7 mouse cellular contexts compared by ENCODE assay signal in genomic region chr7:141902269-141902729, GRCm38 (mm10). TPM values are rescaled to one million over a fixed set of nuclear protein-coding genes. Genes with fewer than 3 reads are reported as not detected.
DNase-seq lines count a peak whose midpoint lies in the region; ATAC-seq lines count a peak whose summit lies in the region.

No protein-coding gene starts in this region.

- H3K36me3 ChIP-seq in intestine, embryonic 15.5 days: no peaks in the 10 kb centered on the region
- no peaks in the 10 kb centered on the region for H3K36me3 ChIP-seq in midbrain, embryonic 10.5 days

- DNase-seq in adrenal gland, adult 2 months: peak; percentile 100
- peak; percentile 100 for DNase-seq in embryo, embryonic 11.5 days (ENCODE audit: low read depth, low spot score)
- peak; percentile 99 to 100 for DNase-seq in gastrocnemius, postnatal 36 days
- peak; percentile 98 to 99 for DNase-seq in left cerebral cortex, postnatal 25 days (ENCODE audit: low spot score in 2 of 2)
- peak; percentile 100 for DNase-seq in midbrain, embryonic 10.5 days (ENCODE audit: low spot score)
- peak; percentile 100 for DNase-seq in right cerebral cortex, postnatal 4 days

- H3K4me3 ChIP-seq in intestine, embryonic 15.5 days (replicated peaks): peak overlapping the region; percentile 80
- peak overlapping the region; percentile 84 for H3K4me3 ChIP-seq in midbrain, embryonic 10.5 days

- H3K9ac ChIP-seq in intestine, embryonic 15.5 days: peak overlapping the region; percentile 86

- peaks cover 15% of the 10 kb centered on the region for H3K4me1 ChIP-seq in intestine, embryonic 15.5 days (replicated peaks)
- peaks cover 30% of the 10 kb centered on the region for H3K4me1 ChIP-seq in midbrain, embryonic 10.5 days

- no peaks in the 10 kb centered on the region for H3K27me3 ChIP-seq in intestine, embryonic 15.5 days (replicated peaks)
- peaks cover 27% of the 10 kb centered on the region for H3K27me3 ChIP-seq in midbrain, embryonic 10.5 days (ENCODE audit: low read depth, poor library complexity, severe bottlenecking)

- WGBS in intestine, embryonic 15.5 days: under 1% methylated on average over 44 of the region's 44 CpGs
- 0% methylated on average over 44 of the region's 44 CpGs for WGBS in midbrain, embryonic 10.5 days

- intact Hi-C loops in gastrocnemius, postnatal 36 days (cut with DNase I): no loop called here
- intact Hi-C loops in left cerebral cortex, postnatal 25 days (cut with DNase I): loop anchor here (1.0 to 2.0 kb wide), 3 partner anchors 26 to 97 kb away; partner anchors contain the start of gene Brsk2

- H3K27ac ChIP-seq in intestine, embryonic 15.5 days: peak overlapping the region; percentile 56
- H3K27ac ChIP-seq in midbrain, embryonic 10.5 days (replicated peaks): peak overlapping the region; percentile 94

- H3K4me2 ChIP-seq in intestine, embryonic 15.5 days (replicated peaks): peak overlapping the region; percentile 78

- H3K9me3 ChIP-seq in intestine, embryonic 15.5 days: no peaks in the 10 kb centered on the region
- no peaks in the 10 kb centered on the region for H3K9me3 ChIP-seq in midbrain, embryonic 10.5 days (replicated peaks)

- ATAC-seq in intestine, embryonic 15.5 days: peak; percentile 98

RNA-seq across cellular contexts. Expression of gene Tollip, which starts 16.0 kb away (rescaled TPM):
- total RNA-seq in adrenal gland, adult 2 months (2021): 10 to 100 TPM; 58.2 to 61.5 TPM
- 51.2 and 81.5 TPM in 2 replicates for polyA plus RNA-seq in adrenal gland, adult 2 months (2012; rRNA removed)
- 10 to 100 TPM; 26.0 to 31.0 TPM for total RNA-seq in gastrocnemius, postnatal 36 days (2021)
- 43.9 and 46.2 TPM in 2 replicates for polyA plus RNA-seq in intestine, embryonic 15.5 days (2015; fragmentation: Nextera tagmentation; extraction: Ambion mirVana)
- 100 to 1,000 TPM; 138 to 140 TPM for total RNA-seq in left cerebral cortex, postnatal 25 days (2021)
- polyA plus RNA-seq in midbrain, embryonic 10.5 days (2016; fragmentation: Nextera tagmentation; extraction: Ambion mirVana): 52.9 and 66.6 TPM in 2 replicates

RNA-seq across cellular contexts. Expression of gene Brsk2, which starts 47.3 kb away (rescaled TPM):
- 1 to 10 TPM; 3.1 to 3.8 TPM for total RNA-seq in adrenal gland, adult 2 months (2021)
- polyA plus RNA-seq in adrenal gland, adult 2 months (2012; rRNA removed): 2.1 and 2.5 TPM in 2 replicates
- under 1 TPM; 0.10 to 0.37 TPM for total RNA-seq in gastrocnemius, postnatal 36 days (2021)
- polyA plus RNA-seq in intestine, embryonic 15.5 days (2015; fragmentation: Nextera tagmentation; extraction: Ambion mirVana): 1.3 and 1.8 TPM in 2 replicates
- total RNA-seq in left cerebral cortex, postnatal 25 days (2021): 100 to 1,000 TPM; 206 to 226 TPM
- polyA plus RNA-seq in midbrain, embryonic 10.5 days (2016; fragmentation: Nextera tagmentation; extraction: Ambion mirVana): 7.8 and 11.4 TPM in 2 replicates

Comparison
In these comparisons a context has a peak if more than half of its experiments do, and no peak if none do; other contexts are left out.
1. Peak in every context shown above with its lines: DNase-seq, ATAC-seq, H3K4me3 ChIP-seq and H3K27ac ChIP-seq.
2. RNA of gene Brsk2, which starts 47.3 kb away (total RNA-seq): 206 to 226 TPM in left cerebral cortex, postnatal 25 days; 3.1 to 3.8 TPM in adrenal gland, adult 2 months and 0.10 to 0.37 TPM in gastrocnemius, postnatal 36 days; every median in the first group is over 10 times any median in the second.